Mouse (Mus musculus): ENCODE data around the gene Cntn5.

The Cntn5 gene

DNA sequence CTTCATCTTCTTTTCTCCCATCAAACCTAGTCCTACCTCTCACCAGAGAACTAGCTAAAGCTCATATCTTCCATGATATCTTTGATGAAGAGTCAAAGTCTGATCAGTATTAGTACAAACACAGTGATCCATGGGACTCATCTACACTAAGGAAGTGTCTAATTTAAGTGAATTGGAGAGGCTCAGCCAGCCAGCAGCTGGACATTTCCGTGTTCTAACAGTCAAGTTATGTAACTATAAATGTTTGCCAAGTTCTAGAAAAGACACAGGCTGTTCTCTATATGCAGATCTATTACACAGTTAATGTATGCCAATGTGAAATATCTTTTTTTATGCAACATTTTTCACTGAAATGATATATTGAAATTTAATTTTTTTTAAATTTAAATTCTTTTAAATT, 959.7 kb downstream of the Cntn5 start:
- in situ Hi-C loops (cut with MboI, MseI), result no loop called here

- in situ Hi-C loops (cut with MboI, MseI), result no loop called here
Observed at GRCm38 (mm10) chr9:9937444-9938436, 966.8 kb downstream of the Cntn5 start.

DNA sequence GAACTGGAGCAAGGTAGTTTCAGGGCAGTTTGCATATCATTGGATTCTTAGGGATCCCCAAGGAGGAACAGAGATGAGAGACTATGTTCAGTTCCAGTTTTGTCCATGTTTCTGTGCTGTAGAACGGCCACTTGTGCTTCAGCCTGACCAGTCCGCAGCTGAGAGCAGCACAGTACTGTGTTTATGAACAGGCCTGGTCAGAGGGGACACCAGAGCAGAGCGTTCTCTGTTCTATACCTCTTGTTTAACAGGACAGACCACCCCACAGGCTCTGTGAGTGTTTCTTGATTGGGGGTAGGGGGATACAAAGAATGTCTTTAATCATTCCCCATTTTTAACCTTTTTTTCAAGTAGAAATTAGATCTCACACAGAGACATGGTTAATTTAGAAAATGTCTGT, 984.0 kb downstream of the Cntn5 start:
- in situ Hi-C loops (cut with MboI, MseI), result no loop called here

- in situ Hi-C loops (cut with MboI, MseI), result no loop called here
Observed at GRCm38 (mm10) chr9:9899070-9899469, 1005.5 kb downstream of the Cntn5 start.

DNA sequence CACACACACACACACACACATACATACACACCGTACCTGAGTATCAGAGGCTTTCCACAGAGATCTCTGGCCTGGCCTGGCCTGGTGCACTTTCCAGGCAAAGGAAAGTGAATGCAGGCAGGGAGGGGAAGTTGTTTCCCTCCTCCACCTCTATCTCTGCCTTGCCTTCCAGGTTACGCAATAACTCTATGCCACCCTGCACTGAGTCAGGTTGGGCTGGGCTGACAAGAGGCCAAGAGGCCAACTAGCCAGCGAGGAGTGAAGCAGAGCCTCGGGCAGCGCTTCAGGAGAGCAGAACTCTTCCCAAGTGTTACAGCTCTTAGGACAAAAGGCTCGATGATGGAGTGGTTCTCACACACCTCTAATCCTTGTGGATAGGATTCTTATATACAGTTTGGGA, 1018.4 kb downstream of the Cntn5 start:
- in situ Hi-C loops (cut with MboI, MseI), result loop anchor here (5.0 kb wide), 1 partner anchor 84 kb away; no protein-coding TSS in a partner anchor

DNA sequence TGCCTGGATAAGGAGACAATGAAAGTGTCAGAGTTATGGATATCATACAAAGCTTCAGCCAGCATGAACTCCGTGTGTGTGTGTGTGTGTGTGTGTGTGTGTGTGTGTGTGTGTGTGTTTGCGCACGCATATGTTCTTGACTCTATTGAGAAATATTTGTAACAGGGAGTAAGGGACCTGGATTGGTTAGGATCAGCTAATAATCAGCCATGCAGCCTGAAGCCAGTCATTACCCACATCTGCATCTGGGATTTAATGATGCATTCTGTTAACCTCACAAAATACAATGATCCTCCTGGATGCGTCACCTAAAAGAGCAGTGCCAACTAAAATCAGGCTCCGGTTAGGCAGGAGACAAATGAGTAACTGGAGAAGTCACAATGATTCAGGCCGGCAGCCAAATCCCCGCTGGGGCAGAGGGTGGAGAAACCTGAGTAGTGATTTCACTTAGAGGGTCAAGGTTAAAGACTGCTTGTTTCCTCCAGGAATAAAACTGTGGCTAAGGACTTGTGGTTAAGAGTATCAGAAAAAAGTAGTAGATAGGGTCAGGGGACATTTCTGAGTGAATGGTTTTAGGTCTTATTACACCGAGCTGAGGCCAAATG, 1021.7 kb downstream of the Cntn5 start:
- in situ Hi-C loops (cut with MboI, MseI), result no loop called here

DNA sequence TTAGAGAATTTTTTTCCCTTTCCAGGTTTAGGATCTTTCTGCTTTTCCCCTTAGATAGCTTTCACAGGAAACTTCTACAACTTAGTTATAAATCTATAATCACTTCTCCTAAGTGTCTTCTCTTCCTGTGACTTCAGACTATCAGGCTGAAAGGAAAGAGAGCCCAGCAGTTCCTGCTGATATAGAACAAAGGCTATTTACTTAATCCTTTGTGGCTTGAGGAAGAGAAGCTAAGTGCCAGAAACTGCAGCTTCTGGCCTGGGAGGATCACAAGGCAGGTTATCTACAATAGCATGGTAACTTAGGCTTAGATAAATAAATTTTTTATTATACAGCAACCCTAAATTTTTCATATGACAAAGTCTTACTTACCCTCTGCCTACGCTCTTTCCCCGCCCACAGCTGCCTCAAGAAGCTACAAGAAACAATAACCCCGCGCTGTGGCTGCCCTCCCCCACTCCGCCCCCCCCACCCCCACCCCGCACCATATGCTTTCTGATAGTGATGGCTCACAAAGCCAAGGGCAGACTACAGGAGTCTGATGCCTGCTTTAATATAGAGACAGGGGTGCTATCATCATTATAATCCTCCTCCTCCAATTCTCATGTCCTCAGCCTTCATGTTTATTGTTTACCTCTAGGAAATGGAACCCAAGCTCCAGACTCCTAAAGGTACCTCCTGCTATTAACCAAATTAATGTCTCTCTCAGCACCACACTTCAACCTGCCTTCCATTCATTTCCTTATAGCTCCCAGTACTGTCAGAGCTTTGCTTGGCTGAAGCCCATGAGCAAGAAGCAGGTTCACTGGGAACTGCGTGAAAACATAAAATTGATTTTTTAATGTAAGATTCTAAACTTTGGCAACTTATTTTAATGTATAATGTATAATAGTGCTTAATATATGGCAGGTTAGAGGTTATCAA, 1032.2 kb downstream of the Cntn5 start:
- in situ Hi-C loops (cut with MboI, MseI), result loop anchor here (10.0 kb wide), 1 partner anchor 572 kb away; no protein-coding TSS in a partner anchor

GRCm38 (mm10) chr9:9860631-9861030, 1043.9 kb downstream of the Cntn5 start:
- in situ Hi-C loops (cut with MboI, MseI), result no loop called here

DNA sequence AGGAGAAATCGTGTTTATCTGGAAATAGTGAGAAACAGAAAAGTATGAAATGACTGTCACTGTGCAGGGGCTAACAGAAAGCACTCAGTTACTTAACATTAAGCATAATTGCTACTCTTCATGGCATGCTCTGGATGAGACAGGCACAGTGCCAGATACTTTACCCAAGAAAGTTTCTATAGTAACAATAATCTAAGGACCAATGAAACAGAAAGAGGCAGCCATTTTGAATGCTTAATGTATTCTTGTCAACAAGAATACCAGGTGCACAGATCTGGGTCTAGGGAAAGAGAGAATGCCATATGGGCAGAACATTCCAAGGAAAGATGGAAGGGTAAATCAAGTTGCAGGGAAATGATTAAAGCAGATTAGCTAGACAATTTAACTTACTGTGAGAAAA, 1045.3 kb downstream of the Cntn5 start:
- in situ Hi-C loops (cut with MboI, MseI), result no loop called here

DNA sequence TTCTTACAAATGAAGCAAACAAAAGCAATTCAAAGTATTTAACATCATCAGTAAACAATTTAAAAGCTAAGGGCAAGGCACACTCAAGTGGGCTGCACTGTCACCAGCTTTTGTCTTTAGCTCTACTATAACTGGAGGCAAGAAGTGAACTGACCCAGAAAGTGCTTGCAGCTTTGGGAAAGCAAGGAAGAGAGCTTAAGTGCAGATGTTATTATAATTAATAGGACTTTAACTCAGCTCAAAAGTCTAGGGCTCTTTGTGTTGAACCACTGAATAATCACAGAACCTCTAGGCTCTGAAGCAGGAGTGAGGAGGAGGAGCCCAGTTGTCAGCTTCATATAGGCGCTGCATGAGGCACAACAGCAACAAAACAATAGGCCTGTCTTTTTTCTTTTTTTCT, 1049.8 kb downstream of the Cntn5 start:
- in situ Hi-C loops (cut with MboI, MseI), result no loop called here

GRCm38 (mm10) chr9:9830231-9830630, 1074.3 kb downstream of the Cntn5 start:
- in situ Hi-C loops (cut with MboI, MseI), result no loop called here

GRCm38 (mm10) chr9:9819963-9820362, 1084.6 kb downstream of the Cntn5 start:
- in situ Hi-C loops (cut with MboI, MseI), result no loop called here

DNA sequence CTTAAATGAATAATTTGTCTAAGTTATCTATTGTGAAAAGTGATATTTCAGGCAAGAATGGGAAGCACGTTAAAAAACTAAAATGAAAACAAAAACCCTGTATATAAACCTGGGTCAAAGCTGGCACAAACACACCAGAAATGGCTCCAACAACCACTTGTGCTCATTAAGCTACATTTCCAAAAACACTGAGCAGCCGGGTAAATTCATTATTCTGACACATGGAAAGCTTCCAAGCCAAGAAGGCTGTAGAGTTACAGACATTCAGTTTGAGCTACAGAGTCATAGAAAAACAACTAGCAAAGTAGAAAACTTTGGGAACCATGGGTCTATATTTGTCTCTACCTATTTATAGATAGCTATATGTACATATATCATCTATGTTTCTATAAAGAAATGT, 1087.1 kb downstream of the Cntn5 start:
- in situ Hi-C loops (cut with MboI, MseI), result no loop called here

- in situ Hi-C loops (cut with MboI, MseI), result no loop called here
Observed at GRCm38 (mm10) chr9:9799546-9799945, 1105.0 kb downstream of the Cntn5 start.

GRCm38 (mm10) chr9:9783680-9784079, 1120.9 kb downstream of the Cntn5 start:
- in situ Hi-C loops (cut with MboI, MseI), result no loop called here

GRCm38 (mm10) chr9:9781157-9781884, 1123.3 kb downstream of the Cntn5 start:
- in situ Hi-C loops (cut with MboI, MseI), result no loop called here

DNA sequence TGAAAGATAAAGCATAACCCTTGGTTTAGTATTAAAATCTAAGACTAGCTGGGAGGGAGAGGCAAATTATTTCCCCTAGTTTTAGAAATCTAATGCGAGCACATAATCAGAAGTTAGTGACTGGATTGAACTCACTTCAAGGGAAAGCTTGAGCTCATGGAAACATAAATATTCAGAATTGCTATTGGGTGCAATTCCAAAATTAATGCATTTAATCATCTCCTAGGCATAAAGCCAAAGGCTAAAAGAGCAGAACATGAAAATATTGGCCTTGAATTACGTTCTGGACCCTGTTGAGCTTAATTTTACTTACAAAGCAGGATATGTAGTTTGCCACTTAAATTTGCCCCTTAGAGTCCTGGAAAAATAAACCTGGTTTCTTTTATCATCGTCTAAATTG, 1124.9 kb downstream of the Cntn5 start:
- in situ Hi-C loops (cut with MboI, MseI), result no loop called here

DNA sequence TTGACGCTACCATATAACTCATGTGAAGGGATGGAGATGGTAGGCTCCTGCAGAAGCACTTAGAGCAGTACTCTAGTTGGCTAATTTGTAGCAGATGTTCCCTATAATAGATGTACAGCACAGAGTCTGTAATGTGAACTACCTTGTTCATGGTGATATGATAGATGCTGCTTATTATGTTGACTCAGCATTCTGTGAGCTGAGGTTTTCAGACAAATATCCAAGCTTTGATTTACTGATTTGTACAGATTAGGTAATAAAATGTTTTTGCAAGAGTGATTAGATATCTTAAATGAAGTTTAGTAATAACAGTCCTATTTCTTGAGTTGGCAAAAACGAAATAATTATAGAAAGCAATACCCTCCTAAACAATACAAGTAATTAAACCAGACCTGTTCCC, 1133.8 kb downstream of the Cntn5 start:
- in situ Hi-C loops (cut with MboI, MseI), result no loop called here

DNA sequence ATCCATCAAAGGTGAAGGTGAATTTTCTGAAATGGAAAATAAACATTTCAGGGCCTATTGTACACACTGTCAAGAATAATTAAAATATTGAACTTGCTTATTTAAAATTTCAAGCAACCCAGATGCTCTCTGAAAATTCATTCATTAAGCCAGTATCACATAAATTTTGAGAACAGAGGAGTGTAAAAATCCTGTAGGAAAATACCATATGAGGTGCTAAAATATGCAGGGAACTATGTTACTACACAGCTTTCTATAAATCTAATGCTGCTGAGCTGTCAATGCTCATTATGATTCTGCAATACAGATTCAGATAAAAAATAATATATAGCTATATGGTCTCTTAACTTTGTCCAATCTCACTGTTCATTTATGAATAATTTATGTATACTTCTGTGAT, 1134.9 kb downstream of the Cntn5 start:
- in situ Hi-C loops (cut with MboI, MseI), result no loop called here

GRCm38 (mm10) chr9:9718145-9718544, 1186.4 kb downstream of the Cntn5 start:
- in situ Hi-C loops (cut with MboI, MseI), result no loop called here

- in situ Hi-C loops (cut with MboI, MseI), result no loop called here
Observed at GRCm38 (mm10) chr9:9708671-9709070, 1195.9 kb downstream of the Cntn5 start.
